Mouse (Mus musculus) CH12F3 (cell line): ENCODE measurements around the gene Tnfrsf26.

Experiments
- in situ Hi-C: fragments of 300-500 bp; cut with MboI; formaldehyde crosslinking; loops from 2 replicates; pipeline ENCODE4 v1.14.3; 2020; ENCODE audit warnings: low sequenced_read_pairs

Gene Tnfrsf26

GRCm38 (mm10) chr7:143600231-143600740, 28.2 kb downstream of the Tnfrsf26 start:
- in situ Hi-C loops, result no loop called here

DNA sequence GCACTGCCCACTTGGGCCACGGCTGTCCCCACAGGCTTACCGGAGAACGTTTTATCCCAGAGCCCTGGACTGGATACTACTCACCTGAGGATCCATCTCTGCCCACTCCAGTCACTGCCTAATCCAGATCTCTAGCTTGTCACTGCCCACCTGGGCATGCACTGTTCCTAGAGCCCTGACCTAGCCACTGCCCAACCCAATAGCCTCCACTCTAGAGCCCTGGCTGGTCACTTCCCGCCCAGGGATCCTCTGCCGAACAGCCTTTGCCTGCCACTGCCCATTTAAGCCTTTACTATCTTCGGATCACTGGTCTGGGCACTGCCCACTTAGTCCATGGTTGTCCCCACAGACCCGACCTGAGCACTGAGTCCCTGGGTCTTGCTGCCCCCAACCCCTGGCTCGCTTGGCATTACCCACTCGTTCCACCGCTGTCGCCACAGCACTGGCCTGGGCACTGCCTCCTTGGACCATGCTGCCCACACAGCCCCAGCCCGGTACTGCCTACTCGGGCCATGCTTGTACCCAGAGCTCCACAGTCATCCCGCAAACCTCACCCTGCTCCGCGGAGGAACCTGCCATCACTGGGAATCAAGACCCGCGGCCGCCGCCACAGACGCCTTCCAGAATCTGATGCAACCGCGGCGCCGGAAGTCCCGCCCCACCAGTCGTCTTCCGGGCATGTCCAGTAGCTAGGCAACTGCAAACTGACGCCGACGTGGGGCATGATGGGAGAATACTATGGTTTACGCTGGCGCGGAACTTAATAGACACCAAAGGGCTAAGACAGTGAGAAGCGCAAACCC, 28.9 kb downstream of the Tnfrsf26 start, which contains the start of gene Cars:
Gene Cars, minus strand, starts transcription at position 663 of the 803 bp plus-strand sequence.
- in situ Hi-C loops, result loop anchor here (25.0 kb wide), 1 partner anchor 163 kb away; the partner anchor contains the start of genes Mrgprg and Osbpl5

GRCm38 (mm10) chr7:143594865-143595264, 33.7 kb downstream of the Tnfrsf26 start:
- in situ Hi-C loops, result loop anchor here (25.0 kb wide), 1 partner anchor 167 kb away; the partner anchor contains the start of genes Mrgprg and Osbpl5

DNA sequence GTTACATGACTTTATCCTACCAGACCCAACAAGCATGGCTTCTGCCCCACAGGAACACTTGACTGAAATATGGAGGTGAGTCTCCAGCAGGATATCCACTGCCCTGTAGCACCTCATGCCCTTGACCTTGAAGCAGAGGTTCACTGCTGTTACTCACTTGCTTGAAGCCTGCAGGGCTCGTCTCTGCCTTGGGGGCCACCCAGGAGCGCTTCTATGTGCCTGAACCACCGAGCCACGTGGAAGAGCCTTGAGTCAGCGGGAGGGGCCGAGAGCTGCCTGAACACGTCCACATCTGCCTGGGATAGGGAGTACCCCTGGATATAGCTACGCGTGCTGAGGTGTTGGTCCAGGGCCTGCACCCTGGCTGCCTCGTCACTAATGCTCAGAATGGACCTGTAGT, 36.3 kb downstream of the Tnfrsf26 start:
- in situ Hi-C loops, result loop anchor here (25.0 kb wide), 1 partner anchor 170 kb away; the partner anchor contains the start of genes Mrgprg and Osbpl5

DNA sequence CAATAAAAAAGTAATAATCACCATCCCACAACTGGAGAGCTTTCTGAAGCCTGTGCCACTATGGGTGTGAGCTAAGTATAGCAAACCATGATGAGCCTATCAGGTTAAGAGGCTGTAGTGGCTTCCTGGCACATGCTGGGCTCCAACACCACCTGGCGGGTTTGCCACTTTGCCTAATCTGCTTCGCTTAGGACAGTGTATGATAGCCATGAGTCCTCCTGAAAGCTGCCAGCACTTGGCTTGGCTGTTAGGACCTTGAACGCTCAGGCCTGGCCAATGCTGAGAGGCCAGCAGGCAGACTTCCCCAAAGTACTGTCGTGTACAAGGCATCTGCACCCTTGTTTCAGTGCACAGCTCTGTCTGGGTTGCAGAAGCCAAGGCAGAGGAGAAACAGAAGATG, 40.5 kb downstream of the Tnfrsf26 start:
- in situ Hi-C loops, result loop anchor here (10.0 to 25.0 kb wide), 2 partner anchors 107 to 174 kb away; partner anchors contain the start of genes Mrgprg and Osbpl5

- in situ Hi-C loops, result loop anchor here (10.0 to 25.0 kb wide), 2 partner anchors 107 to 175 kb away; partner anchors contain the start of genes Mrgprg and Osbpl5
These were observed 40.9 kb downstream of the Tnfrsf26 start for GRCm38 (mm10) chr7:143587586-143587985.

- in situ Hi-C loops, result loop anchor here (10.0 to 25.0 kb wide), 2 partner anchors 111 to 178 kb away; partner anchors contain the start of genes Mrgprg and Osbpl5
These were observed 44.6 kb downstream of the Tnfrsf26 start for GRCm38 (mm10) chr7:143583956-143584355.

GRCm38 (mm10) chr7:143583025-143583424, 45.5 kb downstream of the Tnfrsf26 start:
- in situ Hi-C loops, result loop anchor here (10.0 to 25.0 kb wide), 2 partner anchors 112 to 179 kb away; partner anchors contain the start of genes Mrgprg and Osbpl5

DNA sequence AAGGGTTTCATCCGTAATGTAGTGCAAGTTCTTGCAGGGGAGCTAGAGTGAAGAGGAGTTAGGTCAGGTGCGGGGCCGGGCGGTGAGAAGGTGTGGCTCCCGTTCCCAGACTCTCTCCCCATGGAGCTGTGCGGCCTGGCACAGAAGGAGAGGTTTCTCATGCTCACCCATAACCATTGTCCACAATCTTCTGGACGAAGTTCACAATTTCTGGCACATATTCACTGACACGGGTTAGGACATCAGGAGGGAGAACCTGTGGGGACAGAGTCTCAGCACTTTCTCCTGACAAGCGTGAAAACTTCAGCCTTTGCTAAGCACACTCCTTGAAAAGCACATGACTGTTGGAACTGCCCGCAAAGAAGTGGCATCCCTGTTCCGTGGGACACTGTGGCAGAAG, 52.8 kb downstream of the Tnfrsf26 start:
- in situ Hi-C loops, result loop anchor here (25.0 kb wide), 1 partner anchor 187 kb away; the partner anchor contains the start of genes Mrgprg and Osbpl5

DNA sequence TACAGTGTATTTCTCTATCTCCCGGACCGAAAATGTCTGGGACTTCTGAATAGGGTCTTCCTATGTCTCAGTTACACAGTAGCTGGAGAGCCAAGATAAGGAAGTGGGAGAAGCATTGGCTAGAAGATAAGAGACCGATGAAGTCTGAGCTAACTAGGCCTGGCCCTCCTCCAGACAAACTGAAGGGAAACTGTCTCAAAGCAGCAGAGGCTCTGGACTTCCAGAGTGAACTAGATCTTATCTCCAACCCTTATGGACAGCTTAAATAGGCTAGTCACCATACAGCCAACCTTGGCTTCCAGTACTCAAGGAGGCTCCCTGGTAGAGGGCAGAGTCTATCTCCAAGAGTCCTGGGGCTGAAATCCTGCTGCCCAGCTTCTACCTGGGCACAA, 62.9 kb downstream of the Tnfrsf26 start:
- in situ Hi-C loops, result no loop called here

- in situ Hi-C loops, result no loop called here
These were observed 63.4 kb downstream of the Tnfrsf26 start for GRCm38 (mm10) chr7:143565015-143565647.

DNA sequence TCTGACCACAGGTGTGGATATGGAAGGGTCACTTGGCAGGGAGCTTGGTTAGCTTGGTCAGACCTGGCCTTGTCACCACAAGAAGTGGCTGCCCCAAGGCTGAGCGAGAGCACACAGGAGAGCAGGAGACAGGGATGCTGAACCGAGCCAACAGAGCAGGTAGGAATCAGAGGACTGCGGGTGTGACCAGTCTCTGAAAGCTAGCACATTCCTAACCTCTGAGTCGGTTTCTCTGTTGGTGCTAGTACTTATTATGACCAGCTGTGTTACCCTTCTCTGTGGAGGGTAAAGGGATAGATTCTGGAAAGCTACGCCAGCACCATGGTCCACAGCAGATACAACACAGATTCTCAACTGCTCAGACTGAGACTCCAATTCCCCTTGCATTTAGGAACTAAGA, 64.7 kb downstream of the Tnfrsf26 start:
- in situ Hi-C loops, result no loop called here
